16 mouse cellular contexts compared by ENCODE assay signal in genomic region chr9:107692785-107693184, GRCm38 (mm10). TPM values are rescaled to one million over a fixed set of nuclear protein-coding genes. Genes with fewer than 3 reads are reported as not detected.
A peak's percentile ranks its signal among the peaks of the same experiment; 100 is the strongest.
DNase-seq lines count a peak whose midpoint lies in the region; ATAC-seq lines count a peak whose summit lies in the region.
"Had no signal": no experiment of that assay in that cellular context is flagged by ENCODE, and none has a peak within 500 bp of the region (broad histone marks: within the 10 kb centered on the region; RNA-seq: fewer than 3 reads in every experiment).

No protein-coding gene starts in this region.

- peaks cover 59% of the 10 kb centered on the region for H3K4me1 ChIP-seq in hindbrain, embryonic 10.5 days (replicated peaks)
- peaks cover 22% of the 10 kb centered on the region for H3K4me1 ChIP-seq in hindbrain, embryonic 14.5 days (replicated peaks; ENCODE audit: control insufficient read depth, insufficient read depth, low read length)
- peaks cover 48% of the 10 kb centered on the region for H3K4me1 ChIP-seq in midbrain, embryonic 13.5 days (replicated peaks)
- H3K4me1 ChIP-seq in midbrain, embryonic 16.5 days (ENCODE audit: control insufficient read depth, insufficient read depth, low read length): peaks cover 13% of the 10 kb centered on the region

- H3K4me2 ChIP-seq in hindbrain, embryonic 14.5 days (replicated peaks): no peak overlapping the region
- H3K4me2 ChIP-seq in midbrain, embryonic 13.5 days (replicated peaks): no peak overlapping the region
- no peak overlapping the region for H3K4me2 ChIP-seq in midbrain, embryonic 16.5 days (ENCODE audit: low read length)
- H3K4me2 ChIP-seq: embryonic facial prominence, embryonic 12.5 days; forebrain, embryonic 12.5 days; heart, embryonic 12.5 days had no signal

- H3K27me3 ChIP-seq in hindbrain, embryonic 10.5 days (ENCODE audit: insufficient read depth, poor library complexity, severe bottlenecking): peaks cover 77% of the 10 kb centered on the region
- H3K27me3 ChIP-seq in hindbrain, embryonic 14.5 days (ENCODE audit: control insufficient read depth, insufficient read depth, low read length): no peaks in the 10 kb centered on the region
- no peaks in the 10 kb centered on the region for H3K27me3 ChIP-seq in midbrain, embryonic 13.5 days
- H3K27me3 ChIP-seq in midbrain, embryonic 16.5 days (ENCODE audit: control insufficient read depth, insufficient read depth, low read depth, low read length): no peaks in the 10 kb centered on the region
- H3K27me3 ChIP-seq: embryonic facial prominence, embryonic 12.5 days; heart, embryonic 12.5 days had no signal

- no peak for DNase-seq in hindbrain, embryonic 10.5 days (ENCODE audit: low spot score)
- no peak for DNase-seq in hindbrain, embryonic 14.5 days (ENCODE audit: low spot score)
- peak; percentile 38 for DNase-seq in retina, embryonic 14.5 days (ENCODE audit: low spot score)
- no peak for DNase-seq in frontal cortex, postnatal 14 days (ENCODE audit: low spot score in 2 of 2)
- DNase-seq in lung, postnatal 36 days: no peak
- DNase-seq: adrenal gland, adult 8-10 months; cerebellum, adult 11-12 months; cerebellum, adult 9-10 months; cerebellum, postnatal 25 days; gastrocnemius, postnatal 10 days had no signal

- H3K4me3 ChIP-seq in hindbrain, embryonic 10.5 days: no peak overlapping the region
- no peak overlapping the region for H3K4me3 ChIP-seq in hindbrain, embryonic 14.5 days (replicated peaks; ENCODE audit: low read length)
- no peak overlapping the region for H3K4me3 ChIP-seq in midbrain, embryonic 13.5 days (replicated peaks)
- no peak overlapping the region for H3K4me3 ChIP-seq in midbrain, embryonic 16.5 days (ENCODE audit: low read depth, low read length)
- H3K4me3 ChIP-seq: embryonic facial prominence, embryonic 12.5 days; forebrain, embryonic 12.5 days; heart, embryonic 12.5 days had no signal

- WGBS in hindbrain, embryonic 10.5 days: 75% methylated on average over 5 of the region's 5 CpGs
- WGBS in hindbrain, embryonic 14.5 days: 76% methylated on average over 5 of the region's 5 CpGs
- 75% methylated on average over 5 of the region's 5 CpGs for WGBS in midbrain, embryonic 13.5 days
- WGBS in midbrain, embryonic 16.5 days: 61% methylated on average over 5 of the region's 5 CpGs

- no peaks in the 10 kb centered on the region for H3K9me3 ChIP-seq in hindbrain, embryonic 10.5 days
- no peaks in the 10 kb centered on the region for H3K9me3 ChIP-seq in hindbrain, embryonic 14.5 days (ENCODE audit: control insufficient read depth, low read length)
- no peaks in the 10 kb centered on the region for H3K9me3 ChIP-seq in midbrain, embryonic 13.5 days
- no peaks in the 10 kb centered on the region for H3K9me3 ChIP-seq in midbrain, embryonic 16.5 days (replicated peaks; ENCODE audit: control insufficient read depth, low read length, poor library complexity, severe bottlenecking)
- H3K9me3 ChIP-seq: embryonic facial prominence, embryonic 12.5 days; forebrain, embryonic 12.5 days; heart, embryonic 12.5 days had no signal

- H3K27ac ChIP-seq in hindbrain, embryonic 10.5 days: peak overlapping the region; percentile 19; the same call in 1 of the 2 replicates
- H3K27ac ChIP-seq in hindbrain, embryonic 14.5 days: no peak overlapping the region
- H3K27ac ChIP-seq in midbrain, embryonic 13.5 days: peak overlapping the region; percentile 39; the same call in 1 of the 2 replicates
- H3K27ac ChIP-seq in midbrain, embryonic 16.5 days (ENCODE audit: low read length): no peak overlapping the region
- H3K27ac ChIP-seq: embryonic facial prominence, embryonic 12.5 days; forebrain, embryonic 12.5 days had no signal

- H3K36me3 ChIP-seq in hindbrain, embryonic 10.5 days: peaks cover 77% of the 10 kb centered on the region
- H3K36me3 ChIP-seq in hindbrain, embryonic 14.5 days (replicated peaks; ENCODE audit: control insufficient read depth, insufficient read depth): peaks cover 46% of the 10 kb centered on the region
- H3K36me3 ChIP-seq in midbrain, embryonic 13.5 days: peaks cover 58% of the 10 kb centered on the region
- H3K36me3 ChIP-seq in midbrain, embryonic 16.5 days (ENCODE audit: control insufficient read depth, insufficient read depth, low read length): peaks cover 12% of the 10 kb centered on the region

- ATAC-seq in hindbrain, embryonic 14.5 days (ENCODE audit: low FRiP score): no peak; the same call in 1 of the 2 replicates
- no peak for ATAC-seq in midbrain, embryonic 13.5 days
- no peak for ATAC-seq in midbrain, embryonic 16.5 days
- ATAC-seq: inflammation-experienced regulatory T-cells, adult 6 months had no signal

- H3K9ac ChIP-seq in hindbrain, embryonic 14.5 days: no peak overlapping the region
- H3K9ac ChIP-seq in midbrain, embryonic 13.5 days (replicated peaks): peak overlapping the region; percentile 32; the same call in 1 of the 2 replicates
- no peak overlapping the region for H3K9ac ChIP-seq in midbrain, embryonic 16.5 days (ENCODE audit: low read depth, low read length)
- H3K9ac ChIP-seq: embryonic facial prominence, embryonic 12.5 days; forebrain, embryonic 12.5 days; heart, embryonic 12.5 days had no signal

RNA-seq across cellular contexts. Expression of gene Gnat1, which starts 13.3 kb away (rescaled TPM):
- 2.6 and 3.1 TPM in 2 replicates for polyA plus RNA-seq in hindbrain, embryonic 10.5 days (2016; fragmentation: Nextera tagmentation; extraction: Ambion mirVana)
- polyA plus RNA-seq in hindbrain, embryonic 14.5 days (2014; fragmentation: Nextera tagmentation; extraction: Ambion mirVana): 1.3 TPM in 2 replicates
- 2.4 and 2.7 TPM in 2 replicates for polyA plus RNA-seq in midbrain, embryonic 13.5 days (2015; fragmentation: Nextera tagmentation; extraction: Ambion mirVana)
- polyA plus RNA-seq in midbrain, embryonic 16.5 days (2015; fragmentation: Nextera tagmentation; extraction: Ambion mirVana): 1.6 and 2.2 TPM in 2 replicates

RNA-seq across cellular contexts. Expression of gene Sema3f, which starts 17.5 kb away (rescaled TPM):
- 14.5 and 16.4 TPM in 2 replicates for polyA plus RNA-seq in hindbrain, embryonic 10.5 days (2016; fragmentation: Nextera tagmentation; extraction: Ambion mirVana)
- polyA plus RNA-seq in hindbrain, embryonic 14.5 days (2014; fragmentation: Nextera tagmentation; extraction: Ambion mirVana): 17.5 and 17.7 TPM in 2 replicates
- 18.9 and 24.6 TPM in 2 replicates for polyA plus RNA-seq in midbrain, embryonic 13.5 days (2015; fragmentation: Nextera tagmentation; extraction: Ambion mirVana)
- polyA plus RNA-seq in midbrain, embryonic 16.5 days (2015; fragmentation: Nextera tagmentation; extraction: Ambion mirVana): 16.6 and 19.2 TPM in 2 replicates
- polyA plus RNA-seq: inflammation-experienced regulatory T-cells, adult 6 months had no signal

RNA-seq across cellular contexts. Expression of gene Slc38a3, which starts 23.5 kb away (rescaled TPM):
- polyA plus RNA-seq in hindbrain, embryonic 10.5 days (2016; fragmentation: Nextera tagmentation; extraction: Ambion mirVana): 6.4 and 7.2 TPM in 2 replicates
- 48.3 and 48.5 TPM in 2 replicates for polyA plus RNA-seq in hindbrain, embryonic 14.5 days (2014; fragmentation: Nextera tagmentation; extraction: Ambion mirVana)
- polyA plus RNA-seq in midbrain, embryonic 13.5 days (2015; fragmentation: Nextera tagmentation; extraction: Ambion mirVana): 18.7 and 22.0 TPM in 2 replicates
- polyA plus RNA-seq in midbrain, embryonic 16.5 days (2015; fragmentation: Nextera tagmentation; extraction: Ambion mirVana): 31.1 and 34.0 TPM in 2 replicates
- polyA plus RNA-seq: inflammation-experienced regulatory T-cells, adult 6 months had no signal

RNA-seq across cellular contexts. Expression of gene Gnai2, which starts 57.6 kb away (rescaled TPM):
- 554 and 640 TPM in 2 replicates for polyA plus RNA-seq in hindbrain, embryonic 10.5 days (2016; fragmentation: Nextera tagmentation; extraction: Ambion mirVana)
- 282 and 291 TPM in 2 replicates for polyA plus RNA-seq in hindbrain, embryonic 14.5 days (2014; fragmentation: Nextera tagmentation; extraction: Ambion mirVana)
- polyA plus RNA-seq in midbrain, embryonic 13.5 days (2015; fragmentation: Nextera tagmentation; extraction: Ambion mirVana): 399 and 416 TPM in 2 replicates
- 278 and 281 TPM in 2 replicates for polyA plus RNA-seq in midbrain, embryonic 16.5 days (2015; fragmentation: Nextera tagmentation; extraction: Ambion mirVana)

Comparison
In these comparisons a context has a peak if more than half of its experiments do, and no peak if none do; other contexts are left out.
1. H3K27ac ChIP-seq: peak in hindbrain, embryonic 10.5 days (single experiment) and midbrain, embryonic 13.5 days (single experiment); none in hindbrain, embryonic 14.5 days (single experiment) and midbrain, embryonic 16.5 days (single experiment).